Mouse (Mus musculus): ENCODE data around the gene Gatd1. TPM values are rescaled to one million over a fixed set of nuclear protein-coding genes. Genes with fewer than 3 reads are reported as not detected.

The Gatd1 gene
- polyA plus RNA-seq, 1 experiment from 2014 or later = 34.0 TPM

- H3K9me3 ChIP-seq (ENCODE audit: control insufficient read depth, low read length) = no peaks in the 10 kb centered on the region
- no peaks in the 10 kb centered on the region for H3K4me1 ChIP-seq (ENCODE audit: control insufficient read depth, insufficient read depth, low read length)
- 76% methylated on average over 5 of the region's 5 CpGs for WGBS
- no peak overlapping the region for H3K9ac ChIP-seq (ENCODE audit: low read length)
- H3K27ac ChIP-seq (ENCODE audit: low read depth, low read length) = no peak overlapping the region
- no peaks in the 10 kb centered on the region for H3K36me3 ChIP-seq (ENCODE audit: control insufficient read depth, insufficient read depth, low read length)
- H3K4me3 ChIP-seq (ENCODE audit: low read depth, low read length) = no peak overlapping the region
- H3K27me3 ChIP-seq (ENCODE audit: control insufficient read depth, insufficient read depth, low read length) = no peaks in the 10 kb centered on the region
- no peak for ATAC-seq (ENCODE audit: low FRiP score)
- DNase-seq (ENCODE audit: low spot score, missing footprints) = no peak
- no peak overlapping the region for H3K4me2 ChIP-seq
Measured at GRCm38 (mm10) chr7:141369918-141370317, 44.0 kb downstream of the Gatd1 start.

- Histone ChIP-seq H3K27ac (ENCODE audit: low read depth, low read length) (no peak overlapping the region), H3K4me2 (no peak overlapping the region), H3K4me1 (ENCODE audit: control insufficient read depth, insufficient read depth, low read length) (no peaks in the 10 kb centered on the region), H3K36me3 (ENCODE audit: control insufficient read depth, insufficient read depth, low read length) (no peaks in the 10 kb centered on the region), H3K9ac (ENCODE audit: low read length) (no peak overlapping the region), H3K27me3 (ENCODE audit: control insufficient read depth, insufficient read depth, low read length) (no peaks in the 10 kb centered on the region), H3K9me3 (ENCODE audit: control insufficient read depth, low read length) (no peaks in the 10 kb centered on the region), H3K4me3 (ENCODE audit: low read depth, low read length) (no peak overlapping the region)
- DNase-seq (ENCODE audit: low spot score, missing footprints) = no peak
- ATAC-seq (ENCODE audit: low FRiP score) = no peak
- 85% methylated on average over 4 of the region's 4 CpGs for WGBS
Measured at GRCm38 (mm10) chr7:141367358-141367757, 46.6 kb downstream of the Gatd1 start.

GRCm38 (mm10) chr7:141365049-141365445 is 48.9 kb downstream of the Gatd1 start:
- 71% methylated on average over 3 of the region's 3 CpGs for WGBS

GRCm38 (mm10) chr7:141364349-141365048 is 49.4 kb downstream of the Gatd1 start:
- Histone ChIP-seq H3K9ac (ENCODE audit: low read length) (no peak overlapping the region), H3K4me3 (ENCODE audit: low read depth, low read length) (no peak overlapping the region), H3K4me1 (ENCODE audit: control insufficient read depth, insufficient read depth, low read length) (no peaks in the 10 kb centered on the region), H3K4me2 (no peak overlapping the region), H3K9me3 (ENCODE audit: control insufficient read depth, low read length) (no peaks in the 10 kb centered on the region), H3K36me3 (ENCODE audit: control insufficient read depth, insufficient read depth, low read length) (no peaks in the 10 kb centered on the region), H3K27me3 (ENCODE audit: control insufficient read depth, insufficient read depth, low read length) (peaks cover 5% of the 10 kb centered on the region), H3K27ac (ENCODE audit: low read depth, low read length) (no peak overlapping the region)
- ATAC-seq (ENCODE audit: low FRiP score) = no peak
- no peak for DNase-seq (ENCODE audit: low spot score, missing footprints)
- WGBS = 82% methylated on average over 5 of the region's 5 CpGs

More at GRCm38 (mm10) chr7:141365049-141365445, 48.9 kb downstream of the Gatd1 start:
- no peaks in the 10 kb centered on the region for H3K4me1 ChIP-seq (ENCODE audit: control insufficient read depth, insufficient read depth, low read length)
- H3K9ac ChIP-seq (ENCODE audit: low read length) = no peak overlapping the region
- H3K27ac ChIP-seq (ENCODE audit: low read depth, low read length) = no peak overlapping the region
- no peak for DNase-seq (ENCODE audit: low spot score, missing footprints)
- no peaks in the 10 kb centered on the region for H3K9me3 ChIP-seq (ENCODE audit: control insufficient read depth, low read length)
- H3K27me3 ChIP-seq (ENCODE audit: control insufficient read depth, insufficient read depth, low read length) = peaks cover 5% of the 10 kb centered on the region
- no peaks in the 10 kb centered on the region for H3K36me3 ChIP-seq (ENCODE audit: control insufficient read depth, insufficient read depth, low read length)
- no peak for ATAC-seq (ENCODE audit: low FRiP score)
- H3K4me3 ChIP-seq (ENCODE audit: low read depth, low read length) = no peak overlapping the region
- no peak overlapping the region for H3K4me2 ChIP-seq

- DNase-seq (ENCODE audit: low spot score, missing footprints) (no peak), ATAC-seq (ENCODE audit: low FRiP score) (peak; percentile 7; the same call in 1 of the 2 replicates)
- Histone ChIP-seq H3K36me3 (ENCODE audit: control insufficient read depth, insufficient read depth, low read length) (no peaks in the 10 kb centered on the region), H3K4me3 (ENCODE audit: low read depth, low read length) (no peak overlapping the region), H3K27ac (ENCODE audit: low read depth, low read length) (no peak overlapping the region), H3K4me2 (no peak overlapping the region), H3K9ac (ENCODE audit: low read length) (no peak overlapping the region), H3K4me1 (ENCODE audit: control insufficient read depth, insufficient read depth, low read length) (no peaks in the 10 kb centered on the region), H3K27me3 (ENCODE audit: control insufficient read depth, insufficient read depth, low read length) (peaks cover 5% of the 10 kb centered on the region), H3K9me3 (ENCODE audit: control insufficient read depth, low read length) (no peaks in the 10 kb centered on the region)
- WGBS = 73% methylated on average over 2 of the region's 2 CpGs
Measured at GRCm38 (mm10) chr7:141363752-141364125, 50.2 kb downstream of the Gatd1 start.

GRCm38 (mm10) chr7:141363106-141363751 is 50.7 kb downstream of the Gatd1 start:
- no peaks in the 10 kb centered on the region for H3K36me3 ChIP-seq (ENCODE audit: control insufficient read depth, insufficient read depth, low read length)
- no peak overlapping the region for H3K4me3 ChIP-seq (ENCODE audit: low read depth, low read length)
- H3K27ac ChIP-seq (ENCODE audit: low read depth, low read length) = no peak overlapping the region
- H3K4me1 ChIP-seq (ENCODE audit: control insufficient read depth, insufficient read depth, low read length) = no peaks in the 10 kb centered on the region
- peak; percentile 94 for DNase-seq (ENCODE audit: low spot score, missing footprints)
- peaks cover 5% of the 10 kb centered on the region for H3K27me3 ChIP-seq (ENCODE audit: control insufficient read depth, insufficient read depth, low read length)
- H3K9ac ChIP-seq (ENCODE audit: low read length) = no peak overlapping the region
- no peak overlapping the region for H3K4me2 ChIP-seq
- peak; percentile 52; the same call in 1 of the 2 replicates for ATAC-seq (ENCODE audit: low FRiP score)
- WGBS = 59% methylated on average over 4 of the region's 4 CpGs
- H3K9me3 ChIP-seq (ENCODE audit: control insufficient read depth, low read length) = no peaks in the 10 kb centered on the region

- no peaks in the 10 kb centered on the region for H3K9me3 ChIP-seq (ENCODE audit: control insufficient read depth, low read length)
- H3K4me2 ChIP-seq = no peak overlapping the region
- ATAC-seq (ENCODE audit: low FRiP score) = no peak
- H3K27ac ChIP-seq (ENCODE audit: low read depth, low read length) = no peak overlapping the region
- H3K36me3 ChIP-seq (ENCODE audit: control insufficient read depth, insufficient read depth, low read length) = no peaks in the 10 kb centered on the region
- H3K4me1 ChIP-seq (ENCODE audit: control insufficient read depth, insufficient read depth, low read length) = no peaks in the 10 kb centered on the region
- H3K27me3 ChIP-seq (ENCODE audit: control insufficient read depth, insufficient read depth, low read length) = peaks cover 5% of the 10 kb centered on the region
- WGBS = 11% methylated on average over 24 of the region's 24 CpGs
- H3K9ac ChIP-seq (ENCODE audit: low read length) = no peak overlapping the region
- H3K4me3 ChIP-seq (ENCODE audit: low read depth, low read length) = no peak overlapping the region
- DNase-seq (ENCODE audit: low spot score, missing footprints) = no peak
Measured at GRCm38 (mm10) chr7:141361510-141361909, 52.4 kb downstream of the Gatd1 start.

Other genes starting within 250 kb of the Gatd1 start
- gene Rnh1, start 241.3 kb downstream of the Gatd1 start, polyA plus RNA-seq (2014; fragmentation: Nextera tagmentation; extraction: Ambion mirVana) = 54.6 and 56.7 TPM in 2 replicates
- gene Hras, start 220.1 kb downstream of the Gatd1 start, polyA plus RNA-seq (2014; fragmentation: Nextera tagmentation; extraction: Ambion mirVana) = 86.1 and 103 TPM in 2 replicates
- 7.5 and 8.8 TPM in 2 replicates for gene Lrrc56, start 220.0 kb downstream of the Gatd1 start, polyA plus RNA-seq (2014; fragmentation: Nextera tagmentation; extraction: Ambion mirVana)
- 2.1 and 2.5 TPM in 2 replicates for gene Lmntd2, start 200.1 kb downstream of the Gatd1 start, polyA plus RNA-seq (2014; fragmentation: Nextera tagmentation; extraction: Ambion mirVana)
- 33.5 and 38.3 TPM in 2 replicates for gene Rassf7, start 198.3 kb downstream of the Gatd1 start, polyA plus RNA-seq (2014; fragmentation: Nextera tagmentation; extraction: Ambion mirVana)
- 59.6 and 78.3 TPM in 2 replicates for gene Phrf1, start 185.4 kb downstream of the Gatd1 start, polyA plus RNA-seq (2014; fragmentation: Nextera tagmentation; extraction: Ambion mirVana)
- gene Irf7, start 147.7 kb downstream of the Gatd1 start, polyA plus RNA-seq (2014; fragmentation: Nextera tagmentation; extraction: Ambion mirVana) = 0.81 and 1.4 TPM in 2 replicates
- not detected in 2 replicates for gene Cdhr5, start 137.3 kb downstream of the Gatd1 start, polyA plus RNA-seq (2014; fragmentation: Nextera tagmentation; extraction: Ambion mirVana)
- 1.1 TPM in 2 replicates for gene Sct, start 135.0 kb downstream of the Gatd1 start, polyA plus RNA-seq (2014; fragmentation: Nextera tagmentation; extraction: Ambion mirVana)
- gene Drd4, start 122.1 kb downstream of the Gatd1 start, polyA plus RNA-seq (2014; fragmentation: Nextera tagmentation; extraction: Ambion mirVana) = 0.14 and 0.17 TPM in 2 replicates
- 61.6 and 66.9 TPM in 2 replicates for gene Deaf1, start 86.4 kb downstream of the Gatd1 start, polyA plus RNA-seq (2014; fragmentation: Nextera tagmentation; extraction: Ambion mirVana)
- 31.4 and 34.4 TPM in 2 replicates for gene Tmem80, start 86.4 kb downstream of the Gatd1 start, polyA plus RNA-seq (2014; fragmentation: Nextera tagmentation; extraction: Ambion mirVana)
- 0.97 and 1.3 TPM in 2 replicates for gene Eps8l2, start 75.3 kb downstream of the Gatd1 start, polyA plus RNA-seq (2014; fragmentation: Nextera tagmentation; extraction: Ambion mirVana)
- 386 and 400 TPM in 2 replicates for gene Taldo1, start 21.9 kb downstream of the Gatd1 start, polyA plus RNA-seq (2014; fragmentation: Nextera tagmentation; extraction: Ambion mirVana)
- gene Cend1, start 15.4 kb upstream of the Gatd1 start, polyA plus RNA-seq (2014; fragmentation: Nextera tagmentation; extraction: Ambion mirVana) = 5.8 and 5.9 TPM in 2 replicates
- gene Slc25a22, start 23.8 kb upstream of the Gatd1 start, polyA plus RNA-seq (2014; fragmentation: Nextera tagmentation; extraction: Ambion mirVana) = 31.2 and 31.9 TPM in 2 replicates
- 7.4 and 7.8 TPM in 2 replicates for gene Pidd1, start 29.9 kb upstream of the Gatd1 start, polyA plus RNA-seq (2014; fragmentation: Nextera tagmentation; extraction: Ambion mirVana)
- gene Rplp2, start 33.2 kb upstream of the Gatd1 start, polyA plus RNA-seq (2014; fragmentation: Nextera tagmentation; extraction: Ambion mirVana) = 891 and 959 TPM in 2 replicates
- gene Pnpla2, start 41.1 kb upstream of the Gatd1 start, polyA plus RNA-seq (2014; fragmentation: Nextera tagmentation; extraction: Ambion mirVana) = 12.7 and 14.0 TPM in 2 replicates
- gene Cracr2b, start 47.0 kb upstream of the Gatd1 start, polyA plus RNA-seq (2014; fragmentation: Nextera tagmentation; extraction: Ambion mirVana) = 2.7 and 5.3 TPM in 2 replicates
- gene Cd151, start 53.3 kb upstream of the Gatd1 start, polyA plus RNA-seq (2014; fragmentation: Nextera tagmentation; extraction: Ambion mirVana) = 32.5 and 36.6 TPM in 2 replicates
- gene Polr2l, start 61.0 kb upstream of the Gatd1 start, polyA plus RNA-seq (2014; fragmentation: Nextera tagmentation; extraction: Ambion mirVana) = 63.5 and 74.2 TPM in 2 replicates
- 26.9 and 28.6 TPM in 2 replicates for gene Tspan4, start 61.1 kb upstream of the Gatd1 start, polyA plus RNA-seq (2014; fragmentation: Nextera tagmentation; extraction: Ambion mirVana)
- gene Chid1, start 125.7 kb upstream of the Gatd1 start, polyA plus RNA-seq (2014; fragmentation: Nextera tagmentation; extraction: Ambion mirVana) = 23.3 and 26.4 TPM in 2 replicates
- 76.6 and 81.1 TPM in 2 replicates for gene Ap2a2, start 148.0 kb upstream of the Gatd1 start, polyA plus RNA-seq (2014; fragmentation: Nextera tagmentation; extraction: Ambion mirVana)
- gene Muc6, start 241.2 kb upstream of the Gatd1 start, polyA plus RNA-seq (2014; fragmentation: Nextera tagmentation; extraction: Ambion mirVana) = 0.08 TPM in 2 replicates